Mouse (Mus musculus) spleen, embryonic (tissue): ENCODE measurements around the gene Vmn1r221.
"Not testable (repeated sequence)": the region's sequence is repeated elsewhere in the genome, so short reads cannot be mapped to it uniquely, and the experiment has no call there.

ENCODE experiments used
- CTCF ChIA-PET: fragments of 350-600 bp; sonication (Branson Sonifier 250); formaldehyde crosslinking; loops from one replicate; lab custom pipeline; 2022; lab: Charles Lee

The Vmn1r221 gene

GRCm38 (mm10) chr13:23213827-23214226, at the start of gene Vmn1r221:
Gene Vmn1r221 (plus strand): TSS chr13:23214127.
- CTCF ChIA-PET: not testable (repeated sequence)

DNA sequence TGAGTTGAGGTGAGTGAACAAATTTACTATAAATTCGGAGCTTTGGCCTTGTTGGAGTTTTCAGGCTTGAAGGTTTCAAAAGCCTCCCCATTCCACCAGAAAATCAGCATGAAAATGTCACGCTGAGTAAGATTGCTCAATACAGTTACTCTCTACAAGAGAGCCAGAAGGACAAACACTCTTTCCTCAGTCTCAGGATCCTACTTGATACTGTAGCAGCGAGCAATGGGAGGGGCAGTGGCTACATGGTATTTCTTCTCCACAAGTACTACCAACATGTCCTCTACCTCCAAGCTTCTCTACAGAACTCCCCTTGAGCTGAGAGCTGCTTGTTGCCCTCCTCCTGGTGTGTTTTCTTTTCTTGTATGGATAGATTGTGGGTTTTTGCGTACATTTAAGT, 47.5 kb upstream of the Vmn1r221 start:
- CTCF ChIA-PET: not testable (repeated sequence)

DNA sequence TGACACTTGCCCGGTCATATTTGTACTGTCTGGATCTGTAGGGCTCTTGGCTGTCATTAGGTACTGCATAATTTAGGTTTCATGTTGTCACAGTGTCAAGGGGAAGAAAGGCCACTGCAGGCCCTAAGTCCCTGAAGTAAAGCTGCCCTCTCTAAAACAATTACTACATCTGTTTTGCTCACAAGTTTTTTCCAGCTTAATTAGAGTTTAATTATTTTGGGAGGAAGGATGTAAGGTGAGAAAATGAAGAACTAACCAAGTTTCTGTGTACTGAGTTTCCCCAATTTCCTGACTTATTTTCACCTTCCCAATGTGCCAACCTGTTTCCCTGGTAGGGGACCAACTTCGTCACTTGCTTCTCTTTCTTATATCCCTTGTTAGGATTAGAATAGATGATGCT, 26.1 kb upstream of the Vmn1r221 start, which contains the start of gene Vmn1r220:
Vmn1r220 (minus strand) TSS at position 101 of the 400 bp plus-strand sequence.
- CTCF ChIA-PET: no interaction called here

DNA sequence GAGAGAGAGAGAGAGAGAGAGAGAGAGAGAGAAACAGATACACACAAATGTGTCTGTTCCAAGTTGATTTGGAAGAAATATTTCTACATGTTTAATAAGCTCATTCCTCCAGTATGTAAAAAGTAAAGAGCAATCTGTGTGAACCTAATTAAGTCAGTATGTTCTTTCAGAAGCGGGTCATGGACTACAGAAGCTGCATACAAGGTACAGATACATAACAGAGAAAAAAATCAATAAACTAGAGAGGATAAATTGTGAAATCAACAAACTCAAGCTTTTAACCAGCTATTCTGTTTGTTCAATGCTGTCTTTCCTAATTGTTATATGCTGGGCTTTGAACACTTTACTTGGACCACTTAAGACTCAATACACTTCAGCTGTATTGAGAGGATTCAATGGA, 10.0 kb upstream of the Vmn1r221 start:
- CTCF ChIA-PET: not testable (repeated sequence)

- CTCF ChIA-PET: not testable (repeated sequence)
These were observed 21.9 kb downstream of the Vmn1r221 start, which contains the start of gene Vmn1r222 for GRCm38 (mm10) chr13:23235847-23236246. Gene Vmn1r222 (minus strand): TSS chr13:23235947.

DNA sequence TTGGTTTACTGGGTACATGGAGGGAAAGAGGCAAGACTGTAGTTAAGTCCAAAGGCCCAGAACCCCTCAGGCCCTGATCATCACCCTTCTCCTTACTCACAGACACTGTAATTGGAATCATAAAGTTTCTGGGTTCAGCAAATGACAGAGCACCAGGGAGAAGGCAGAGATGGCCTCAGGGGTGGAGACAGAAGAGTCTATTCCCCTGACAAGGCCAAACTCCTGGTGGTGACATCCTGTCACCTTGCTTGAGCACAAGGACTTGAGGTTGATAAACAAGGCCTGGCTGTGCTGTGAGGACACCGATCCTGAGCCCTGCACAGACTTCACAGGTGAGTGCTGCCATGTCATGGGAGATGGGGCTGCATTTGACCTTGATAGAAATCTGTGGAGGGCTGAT, 32.9 kb downstream of the Vmn1r221 start, which contains the start of gene Vmn1r223:
Vmn1r223 (plus strand) TSS at position 301 of the 400 bp plus-strand sequence.
- CTCF ChIA-PET: not testable (repeated sequence)

DNA sequence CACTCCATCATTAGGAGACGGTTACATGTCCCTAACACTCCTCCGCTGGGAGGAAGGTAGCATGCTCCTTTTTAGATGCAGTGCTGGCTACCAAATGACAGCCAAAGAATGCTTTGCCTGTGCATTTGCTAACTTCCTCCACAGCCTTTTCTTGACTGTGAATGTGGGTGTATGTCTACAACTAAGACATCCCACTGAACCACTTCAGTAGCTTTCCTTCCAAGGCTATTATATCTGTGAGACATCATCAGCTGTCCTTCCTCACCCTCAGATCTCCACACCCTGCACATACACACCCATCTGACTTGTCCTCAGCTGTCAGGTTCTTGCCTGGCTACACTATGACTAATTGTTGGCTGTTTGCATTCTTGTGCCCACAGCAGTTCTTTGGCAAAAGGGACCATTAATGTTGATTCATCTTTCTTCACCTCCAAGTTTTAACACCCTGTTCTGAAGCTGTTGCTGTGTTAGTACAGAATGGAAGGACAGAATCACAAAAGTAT, 44.7 kb downstream of the Vmn1r221 start:
- CTCF ChIA-PET: no interaction called here

DNA sequence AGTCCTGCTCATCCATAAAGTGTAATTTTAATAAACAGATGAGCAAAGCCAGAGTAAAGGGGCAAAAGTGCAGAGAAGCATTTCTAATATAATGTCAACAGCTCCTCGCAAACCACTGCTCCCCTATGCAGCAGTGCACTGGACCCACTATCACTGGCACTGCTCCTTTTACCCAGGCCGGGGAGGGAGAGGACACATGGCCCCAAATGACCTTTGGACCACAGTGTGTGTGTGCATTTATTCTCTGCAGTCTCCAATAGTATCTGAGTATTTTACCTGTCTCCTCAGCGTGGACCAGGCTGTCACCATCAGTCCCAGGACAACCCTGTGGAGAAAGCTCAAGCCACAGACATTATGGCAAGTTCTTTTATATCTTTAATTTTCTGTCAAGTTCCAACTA, 54.7 kb downstream of the Vmn1r221 start:
- CTCF ChIA-PET: not testable (repeated sequence)

DNA sequence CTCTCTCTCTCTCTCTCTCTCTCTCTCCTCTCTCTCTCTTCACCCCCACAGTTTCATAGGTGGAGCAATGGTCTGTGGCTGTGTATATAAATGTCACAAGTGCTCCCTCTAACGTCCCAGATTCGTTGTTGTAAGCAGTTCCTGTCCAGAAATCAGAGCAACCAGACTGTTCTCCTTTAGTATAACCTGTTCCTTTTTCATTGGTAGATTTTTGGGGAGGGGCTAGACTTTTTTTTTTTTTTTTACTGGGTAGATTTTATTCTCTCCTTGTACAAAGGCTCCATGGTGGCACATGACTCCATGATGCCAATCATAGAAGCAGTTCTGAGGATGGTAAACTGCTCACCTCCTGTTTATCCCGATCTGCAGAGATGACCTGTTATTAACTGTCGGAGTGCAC, 55.2 kb downstream of the Vmn1r221 start:
- CTCF ChIA-PET: not testable (repeated sequence)

DNA sequence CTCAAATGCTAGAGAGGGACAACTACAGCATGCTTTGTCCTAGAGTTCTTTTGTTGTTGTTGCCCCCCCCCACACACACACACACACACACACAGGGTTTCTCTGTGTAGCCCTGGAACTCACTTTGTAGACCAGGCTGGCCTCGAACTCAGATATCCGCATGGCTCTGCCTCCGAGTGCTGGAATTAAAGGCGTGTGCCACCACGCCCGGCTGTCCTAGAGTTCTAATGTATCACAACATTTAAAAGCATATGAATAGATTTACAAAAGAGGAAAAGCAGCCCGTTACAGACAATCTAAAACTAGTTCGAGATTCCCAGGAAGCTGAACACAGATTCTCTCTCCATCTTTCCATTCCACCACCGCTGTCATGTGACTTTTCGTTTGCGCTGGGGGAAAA, 55.8 kb downstream of the Vmn1r221 start:
- CTCF ChIA-PET: no interaction called here

DNA sequence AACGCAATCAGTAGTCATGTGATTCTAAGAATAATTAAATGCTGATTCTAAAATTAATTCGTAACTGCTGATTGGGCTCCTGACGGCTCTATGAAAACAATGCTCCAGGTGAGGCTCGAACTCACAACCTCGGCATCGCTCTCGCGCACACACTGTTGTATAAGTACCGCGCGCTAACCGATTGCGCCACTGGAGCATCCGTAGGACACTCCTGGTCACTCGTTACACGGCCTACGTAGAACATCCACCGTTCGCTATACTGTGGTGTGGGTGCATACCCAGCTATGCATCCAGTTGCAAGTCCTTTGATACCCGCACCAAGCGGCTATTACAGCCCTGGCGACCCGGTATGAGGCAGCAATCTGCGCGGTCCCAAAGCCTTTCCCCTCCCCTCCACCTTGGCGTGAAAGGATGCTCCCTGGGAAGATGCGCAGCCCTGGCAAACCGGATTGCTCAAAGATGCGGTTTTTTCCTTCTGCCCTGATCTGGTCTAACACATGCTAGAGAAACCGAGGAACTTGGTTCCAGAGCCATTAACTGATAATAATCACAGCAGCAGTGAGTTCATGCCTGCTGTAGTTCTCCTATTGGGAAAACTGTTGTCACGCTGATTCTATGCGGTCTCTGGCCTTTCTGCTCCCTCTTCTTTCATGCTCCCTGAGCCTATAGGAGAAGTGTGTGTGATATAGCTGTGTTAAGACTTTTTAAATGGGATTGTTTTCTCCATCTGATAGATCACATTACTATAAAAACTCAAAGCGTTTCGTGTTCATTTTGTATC, 56.6 kb downstream of the Vmn1r221 start:
- CTCF ChIA-PET: no interaction called here
